Mouse (Mus musculus) ES-CJ7 (cell line): ENCODE data around the gene Utp20.

Source experiments
- DNase-seq: peaks from one replicate; pipeline ENCODE4 v3.0.0; 2011; ENCODE audit warnings: low read depth, low spot score

Gene Utp20

GRCm38 (mm10) chr10:88716986-88717755, 109.4 kb downstream of the Utp20 start:
- DNase-seq: peak; percentile 86

GRCm38 (mm10) chr10:88715621-88716020, 111.0 kb downstream of the Utp20 start:
- no peak for DNase-seq

GRCm38 (mm10) chr10:88714744-88715143, 111.9 kb downstream of the Utp20 start:
- no peak for DNase-seq

GRCm38 (mm10) chr10:88712359-88712758, 114.2 kb downstream of the Utp20 start:
- DNase-seq: no peak

GRCm38 (mm10) chr10:88708671-88709523, 117.7 kb downstream of the Utp20 start:
- peak; percentile 95 for DNase-seq

GRCm38 (mm10) chr10:88700938-88701337, 125.7 kb downstream of the Utp20 start:
- peak; percentile 61 for DNase-seq
